Mouse (Mus musculus): ENCODE measurements at regions not wholly inside any gene's neighbourhood (a gene's known extent, or its start where the extent isn't known, plus 50 kb on each side); places are given as distances from the start of the nearest gene placed in this dataset.
"Not testable (repeated sequence)": the region's sequence is repeated elsewhere in the genome, so short reads cannot be mapped to it uniquely, and the experiment has no call there.

GRCm38 (mm10) chr6:47743856-47744255 is 69.4 kb downstream of the Pdia4 start:
- TF ChIP-seq POLR2A, CTCF (IDR thresholded peaks at IDR 0.05; ENCODE audit: insufficient read depth, low read depth, low read length): not testable (repeated sequence)

Data from olfactory bulb, adult 2 months (tissue).